9 mouse cellular contexts compared by ENCODE assay signal in genomic region chr17:26794744-26795143, GRCm38 (mm10). TPM values are rescaled to one million over a fixed set of nuclear protein-coding genes. Genes with fewer than 3 reads are reported as not detected.
DNase-seq lines count a peak whose midpoint lies in the region; ATAC-seq and TF ChIP-seq lines count a peak whose summit lies in the region.
"Had no signal": no experiment of that assay in that cellular context is flagged by ENCODE, and none has a peak within 500 bp of the region (broad histone marks: within the 10 kb centered on the region; RNA-seq: fewer than 3 reads in every experiment).

No protein-coding gene starts in this region.

- no peak for TF ChIP-seq POLR2A in brain, embryonic 14.5 days (IDR thresholded peaks at IDR 0.05; ENCODE audit: borderline replicate concordance, extremely low read depth, insufficient read depth, insufficient read length, poor library complexity, severe bottlenecking)

- peaks cover 34% of the 10 kb centered on the region for H3K36me3 ChIP-seq in intestine, embryonic 14.5 days (ENCODE audit: control insufficient read depth, insufficient read depth, low read length)
- peaks cover 12% of the 10 kb centered on the region; the same call in 1 of the 2 replicates for H3K36me3 ChIP-seq in intestine, embryonic 16.5 days (ENCODE audit: control insufficient read depth, insufficient read depth, low read length)

- 8% methylated on average over 3 of the region's 3 CpGs for WGBS in intestine, embryonic 14.5 days
- 11% methylated on average over 3 of the region's 3 CpGs for WGBS in intestine, embryonic 16.5 days

- no peaks in the 10 kb centered on the region for H3K9me3 ChIP-seq in intestine, embryonic 14.5 days (ENCODE audit: control insufficient read depth, low read length)
- no peaks in the 10 kb centered on the region for H3K9me3 ChIP-seq in intestine, embryonic 16.5 days (ENCODE audit: control insufficient read depth, low read length)

- no peak overlapping the region for H3K27ac ChIP-seq in intestine, embryonic 14.5 days (ENCODE audit: low read depth)
- H3K27ac ChIP-seq in intestine, embryonic 16.5 days (ENCODE audit: low read length): no peak overlapping the region
- H3K27ac ChIP-seq: macrophage had no signal

- no peaks in the 10 kb centered on the region for H3K27me3 ChIP-seq in intestine, embryonic 14.5 days (replicated peaks; ENCODE audit: control insufficient read depth, insufficient read depth, low read length)
- H3K27me3 ChIP-seq in intestine, embryonic 16.5 days (replicated peaks; ENCODE audit: control insufficient read depth, insufficient read depth, low read length): 0 out of 2 replicates have a peak, but pooled peaks cover 3% of the 10 kb centered on the region

- peak; percentile 73 for DNase-seq in intestine, embryonic 14.5 days (ENCODE audit: low spot score)
- DNase-seq in ES-CJ7 (ENCODE audit: low read depth, low spot score): peak; percentile 52
- peak; percentile 58 for DNase-seq in brain, embryonic 14.5 days (ENCODE audit: low read depth)
- DNase-seq in layer of hippocampus, adult 9-11 months: peak; percentile 25
- DNase-seq in testis, postnatal 10 days (ENCODE audit: low spot score): peak; percentile 81

- H3K9ac ChIP-seq in intestine, embryonic 14.5 days (ENCODE audit: low read length): no peak overlapping the region
- H3K9ac ChIP-seq in intestine, embryonic 16.5 days (ENCODE audit: low read depth, low read length): no peak overlapping the region

- no peak overlapping the region for H3K4me3 ChIP-seq in intestine, embryonic 14.5 days (ENCODE audit: low read depth, low read length)
- no peak overlapping the region for H3K4me3 ChIP-seq in intestine, embryonic 16.5 days (ENCODE audit: low read length)

- peak; percentile 71 for TF ChIP-seq CTCF in brain, embryonic 14.5 days (IDR thresholded peaks at IDR 0.05; ENCODE audit: borderline replicate concordance, extremely low read depth, insufficient read depth, insufficient read length)

- H3K4me1 ChIP-seq in intestine, embryonic 14.5 days (replicated peaks; ENCODE audit: control insufficient read depth, insufficient read depth, low read length): no peaks in the 10 kb centered on the region
- H3K4me1 ChIP-seq in intestine, embryonic 16.5 days (ENCODE audit: control insufficient read depth, insufficient read depth, low read length): peaks cover 6% of the 10 kb centered on the region

- no peak for ATAC-seq in intestine, embryonic 14.5 days (replicated peaks; ENCODE audit: low FRiP score, low TSS enrichment, low read depth)
- ATAC-seq in intestine, embryonic 16.5 days: no peak
- peak; percentile 63 for ATAC-seq in granulocyte monocyte progenitor cell, adult 5-6 weeks (replicated peaks; ENCODE audit: poor library complexity, severe bottlenecking)
- ATAC-seq in megakaryocyte-erythroid progenitor cell, adult 5-6 weeks (replicated peaks; ENCODE audit: low FRiP score, low TSS enrichment, poor library complexity, severe bottlenecking): peak; percentile 89

- no peak overlapping the region for H3K4me2 ChIP-seq in intestine, embryonic 14.5 days (ENCODE audit: low read length)
- H3K4me2 ChIP-seq in intestine, embryonic 16.5 days (ENCODE audit: low read depth, low read length): no peak overlapping the region

RNA-seq across cellular contexts. Expression of gene Bnip1, which starts 13.9 kb away (rescaled TPM):
- 44.3 and 51.2 TPM in 2 replicates for polyA plus RNA-seq in intestine, embryonic 14.5 days (2014; fragmentation: Nextera tagmentation; extraction: Ambion mirVana)
- 47.6 and 52.0 TPM in 2 replicates for polyA plus RNA-seq in intestine, embryonic 16.5 days (2015; fragmentation: Nextera tagmentation; extraction: Ambion mirVana)
- 44.3 and 45.2 TPM in 2 replicates for polyA plus RNA-seq in brain, embryonic 14.5 days (2012; rRNA removed)
- total RNA-seq in granulocyte monocyte progenitor cell, adult 5-6 weeks (2014; fragmentation: Nextera tagmentation): 23.5 and 51.0 TPM in 2 replicates
- 39.2 and 46.8 TPM in 2 replicates for total RNA-seq in granulocyte monocyte progenitor cell, adult 5-6 weeks (2017)
- total RNA-seq in megakaryocyte-erythroid progenitor cell, adult 5-6 weeks (2014; fragmentation: Nextera tagmentation): 60.6 and 68.9 TPM in 2 replicates
- 49.6 and 59.8 TPM in 2 replicates for total RNA-seq in megakaryocyte-erythroid progenitor cell, adult 5-6 weeks (2017)

RNA-seq across cellular contexts. Expression of gene Nkx2-5, which starts 50.1 kb away (rescaled TPM):
- polyA plus RNA-seq in intestine, embryonic 14.5 days (2014; fragmentation: Nextera tagmentation; extraction: Ambion mirVana): 0.11 TPM in 1 of 2 replicates, not detected in the other
- 0.09 TPM in 1 of 2 replicates, not detected in the other for polyA plus RNA-seq in intestine, embryonic 16.5 days (2015; fragmentation: Nextera tagmentation; extraction: Ambion mirVana)
- polyA plus RNA-seq in brain, embryonic 14.5 days (2012; rRNA removed): 0.04 TPM in 1 of 2 replicates, not detected in the other
- total RNA-seq in granulocyte monocyte progenitor cell, adult 5-6 weeks (2014; fragmentation: Nextera tagmentation): not detected in 2 replicates
- not detected in 2 replicates for total RNA-seq in granulocyte monocyte progenitor cell, adult 5-6 weeks (2017)
- not detected in 2 replicates for total RNA-seq in megakaryocyte-erythroid progenitor cell, adult 5-6 weeks (2014; fragmentation: Nextera tagmentation)
- not detected in 2 replicates for total RNA-seq in megakaryocyte-erythroid progenitor cell, adult 5-6 weeks (2017)
- polyA plus RNA-seq: macrophage had no signal

Comparison
In these comparisons a context has a peak if more than half of its experiments do, and no peak if none do; other contexts are left out.
1. ATAC-seq: peak in granulocyte monocyte progenitor cell, adult 5-6 weeks (single experiment) and megakaryocyte-erythroid progenitor cell, adult 5-6 weeks (single experiment); none in intestine, embryonic 14.5 days (single experiment) and intestine, embryonic 16.5 days (single experiment).
2. DNase-seq: peak in every context shown above with its lines; median percentile 81 in testis, postnatal 10 days; 73 in intestine, embryonic 14.5 days; 58 in brain, embryonic 14.5 days; 52 in ES-CJ7; 25 in layer of hippocampus, adult 9-11 months.